Mouse (Mus musculus) erythroblast, embryonic 14.5 days (primary cell): ENCODE results near the gene Tent5b.

Experiments used
- GATA1 ChIP-seq: IDR thresholded peaks from 2 replicates; pipeline ENCODE4 v1.6.1; 2012; ENCODE audit warnings: low read length, inconsistent platforms, mixed read lengths
- TAL1 ChIP-seq: IDR thresholded peaks from 3 replicates; pipeline ENCODE4 v1.6.1; 2012; ENCODE audit warnings: low read length, inconsistent platforms, mixed read lengths

GRCm38 (mm10) chr4:133460006-133460405, 19.9 kb upstream of the Tent5b start:
- no peak for TF ChIP-seq GATA1
- no peak for TF ChIP-seq TAL1
